Mouse (Mus musculus): ENCODE data around the gene Gm17622. TPM values are rescaled to one million over a fixed set of nuclear protein-coding genes. Genes with fewer than 3 reads are reported as not detected.

Gm17622 gene
- not detected in 2 replicates for polyA plus RNA-seq (2015; fragmentation: Nextera tagmentation; extraction: Ambion mirVana)

GRCm38 (mm10) chr13:96490433-96490832 lies at the start of gene Gm17622:
Gene Gm17622, plus strand, starts transcription at chr13:96490733.
- over 99% methylated on average over 3 of the region's 3 CpGs for WGBS
- no peak for ATAC-seq (ENCODE audit: low read depth)
- Histone ChIP-seq H3K4me2 (no peak within 1 kb of the TSS), H3K4me3 (no peak within 1 kb of the TSS), H3K36me3 (peaks cover 11% of the 10 kb centered on the region), H3K9me3 (no peaks in the 10 kb centered on the region), H3K27me3 (no peaks in the 10 kb centered on the region), H3K27ac (replicated peaks) (no peak within 1 kb of the TSS), H3K4me1 (replicated peaks) (no peaks in the 10 kb centered on the region), H3K9ac (no peak within 1 kb of the TSS)

- ATAC-seq (ENCODE audit: low read depth), result no peak
Observed at GRCm38 (mm10) chr13:96450205-96450856, 40.2 kb upstream of the Gm17622 start.

GRCm38 (mm10) chr13:96450869-96451268 lies 39.7 kb upstream of the Gm17622 start:
- H3K9me3 ChIP-seq, result no peaks in the 10 kb centered on the region
- no peak overlapping the region for H3K27ac ChIP-seq (replicated peaks)
- no peak overlapping the region for H3K4me3 ChIP-seq
- H3K9ac ChIP-seq, result no peak overlapping the region
- ATAC-seq (ENCODE audit: low read depth), result no peak
- H3K36me3 ChIP-seq, result no peaks in the 10 kb centered on the region
- H3K4me2 ChIP-seq, result no peak overlapping the region
- H3K27me3 ChIP-seq, result no peaks in the 10 kb centered on the region
- WGBS, result 87% methylated on average over 7 of the region's 7 CpGs
- no peaks in the 10 kb centered on the region for H3K4me1 ChIP-seq (replicated peaks)

More at GRCm38 (mm10) chr13:96450205-96450856, 40.2 kb upstream of the Gm17622 start:
- WGBS, result 83% methylated on average over 11 of the region's 11 CpGs
- H3K4me2 ChIP-seq, result no peak overlapping the region
- no peaks in the 10 kb centered on the region for H3K27me3 ChIP-seq
- H3K36me3 ChIP-seq, result no peaks in the 10 kb centered on the region
- H3K9ac ChIP-seq, result no peak overlapping the region
- no peak overlapping the region for H3K4me3 ChIP-seq
- no peak overlapping the region for H3K27ac ChIP-seq (replicated peaks)
- H3K4me1 ChIP-seq (replicated peaks), result no peaks in the 10 kb centered on the region
- H3K9me3 ChIP-seq, result no peaks in the 10 kb centered on the region

GRCm38 (mm10) chr13:96451386-96452140 lies 39.0 kb upstream of the Gm17622 start:
- Histone ChIP-seq H3K9ac (no peak overlapping the region), H3K9me3 (no peaks in the 10 kb centered on the region), H3K4me2 (no peak overlapping the region), H3K4me3 (no peak overlapping the region), H3K27me3 (no peaks in the 10 kb centered on the region), H3K36me3 (no peaks in the 10 kb centered on the region), H3K4me1 (replicated peaks) (no peaks in the 10 kb centered on the region), H3K27ac (replicated peaks) (no peak overlapping the region)
- WGBS, result 92% methylated on average over 11 of the region's 11 CpGs
- ATAC-seq (ENCODE audit: low read depth), result no peak

GRCm38 (mm10) chr13:96452621-96453020 lies 37.9 kb upstream of the Gm17622 start:
- Histone ChIP-seq H3K9ac (no peak overlapping the region), H3K9me3 (no peaks in the 10 kb centered on the region), H3K4me1 (replicated peaks) (no peaks in the 10 kb centered on the region), H3K4me2 (no peak overlapping the region), H3K27ac (replicated peaks) (no peak overlapping the region), H3K36me3 (no peaks in the 10 kb centered on the region), H3K27me3 (no peaks in the 10 kb centered on the region), H3K4me3 (no peak overlapping the region)
- WGBS, result 91% methylated on average over 3 of the region's 3 CpGs
- ATAC-seq (ENCODE audit: low read depth), result no peak

- ATAC-seq (ENCODE audit: low read depth), result no peak
- Histone ChIP-seq H3K4me2 (no peak overlapping the region), H3K9ac (no peak overlapping the region), H3K4me3 (no peak overlapping the region), H3K9me3 (no peaks in the 10 kb centered on the region), H3K4me1 (replicated peaks) (no peaks in the 10 kb centered on the region), H3K27me3 (no peaks in the 10 kb centered on the region), H3K27ac (replicated peaks) (no peak overlapping the region), H3K36me3 (no peaks in the 10 kb centered on the region)
- WGBS, result 76% methylated on average over 3 of the region's 3 CpGs
Observed at GRCm38 (mm10) chr13:96454288-96454687, 36.2 kb upstream of the Gm17622 start.

GRCm38 (mm10) chr13:96457566-96457965 lies 33.0 kb upstream of the Gm17622 start:
- Histone ChIP-seq H3K36me3 (no peaks in the 10 kb centered on the region), H3K4me1 (replicated peaks) (no peaks in the 10 kb centered on the region), H3K27me3 (no peaks in the 10 kb centered on the region), H3K4me3 (no peak overlapping the region), H3K4me2 (no peak overlapping the region), H3K27ac (replicated peaks) (no peak overlapping the region), H3K9me3 (no peaks in the 10 kb centered on the region), H3K9ac (no peak overlapping the region)
- WGBS, result 97% methylated on average over 5 of the region's 5 CpGs
- ATAC-seq (ENCODE audit: low read depth), result no peak

- no peak for ATAC-seq (ENCODE audit: low read depth)
- no peaks in the 10 kb centered on the region for H3K27me3 ChIP-seq
- no peak overlapping the region for H3K4me3 ChIP-seq
- WGBS, result 84% methylated on average over 5 of the region's 5 CpGs
- H3K9me3 ChIP-seq, result no peaks in the 10 kb centered on the region
- H3K4me1 ChIP-seq (replicated peaks), result no peaks in the 10 kb centered on the region
- H3K27ac ChIP-seq (replicated peaks), result no peak overlapping the region
- H3K4me2 ChIP-seq, result no peak overlapping the region
- no peaks in the 10 kb centered on the region for H3K36me3 ChIP-seq
- no peak overlapping the region for H3K9ac ChIP-seq
Observed at GRCm38 (mm10) chr13:96458018-96458417, 32.5 kb upstream of the Gm17622 start.

- no peaks in the 10 kb centered on the region for H3K4me1 ChIP-seq (replicated peaks)
- no peaks in the 10 kb centered on the region for H3K27me3 ChIP-seq
- no peak overlapping the region for H3K4me3 ChIP-seq
- H3K4me2 ChIP-seq, result no peak overlapping the region
- no peak overlapping the region for H3K27ac ChIP-seq (replicated peaks)
- ATAC-seq (ENCODE audit: low read depth), result no peak
- no peaks in the 10 kb centered on the region for H3K36me3 ChIP-seq
- no peaks in the 10 kb centered on the region for H3K9me3 ChIP-seq
- WGBS, result 85% methylated on average over 4 of the region's 4 CpGs
- no peak overlapping the region for H3K9ac ChIP-seq
Observed at GRCm38 (mm10) chr13:96458606-96459005, 31.9 kb upstream of the Gm17622 start.

- H3K27ac ChIP-seq (replicated peaks), result no peak overlapping the region
- no peak for ATAC-seq (ENCODE audit: low read depth)
- H3K4me1 ChIP-seq (replicated peaks), result no peaks in the 10 kb centered on the region
- H3K4me3 ChIP-seq, result no peak overlapping the region
- WGBS, result 66% methylated on average over 1 of the region's 1 CpGs
- H3K4me2 ChIP-seq, result no peak overlapping the region
- no peaks in the 10 kb centered on the region for H3K36me3 ChIP-seq
- H3K9me3 ChIP-seq, result no peaks in the 10 kb centered on the region
- H3K27me3 ChIP-seq, result no peaks in the 10 kb centered on the region
- no peak overlapping the region for H3K9ac ChIP-seq
Observed at GRCm38 (mm10) chr13:96462644-96463043, 27.9 kb upstream of the Gm17622 start.

- no peak overlapping the region for H3K9ac ChIP-seq
- H3K27ac ChIP-seq (replicated peaks), result no peak overlapping the region
- no peaks in the 10 kb centered on the region for H3K27me3 ChIP-seq
- H3K4me3 ChIP-seq, result no peak overlapping the region
- H3K9me3 ChIP-seq, result no peaks in the 10 kb centered on the region
- ATAC-seq (ENCODE audit: low read depth), result no peak
- no peaks in the 10 kb centered on the region for H3K36me3 ChIP-seq
- WGBS, result 45% methylated on average over 5 of the region's 5 CpGs
- H3K4me1 ChIP-seq (replicated peaks), result no peaks in the 10 kb centered on the region
- no peak overlapping the region for H3K4me2 ChIP-seq
Observed at GRCm38 (mm10) chr13:96465315-96465714, 25.2 kb upstream of the Gm17622 start.

GRCm38 (mm10) chr13:96468678-96469077 lies 21.9 kb upstream of the Gm17622 start:
- Histone ChIP-seq H3K36me3 (no peaks in the 10 kb centered on the region), H3K4me1 (replicated peaks) (no peaks in the 10 kb centered on the region), H3K4me3 (no peak overlapping the region), H3K27me3 (no peaks in the 10 kb centered on the region), H3K27ac (replicated peaks) (no peak overlapping the region), H3K4me2 (no peak overlapping the region), H3K9ac (no peak overlapping the region), H3K9me3 (no peaks in the 10 kb centered on the region)
- 92% methylated on average over 5 of the region's 5 CpGs for WGBS
- ATAC-seq (ENCODE audit: low read depth), result no peak
